ENCODE assay signal across 24 mouse cellular contexts in the genomic region with DNA sequence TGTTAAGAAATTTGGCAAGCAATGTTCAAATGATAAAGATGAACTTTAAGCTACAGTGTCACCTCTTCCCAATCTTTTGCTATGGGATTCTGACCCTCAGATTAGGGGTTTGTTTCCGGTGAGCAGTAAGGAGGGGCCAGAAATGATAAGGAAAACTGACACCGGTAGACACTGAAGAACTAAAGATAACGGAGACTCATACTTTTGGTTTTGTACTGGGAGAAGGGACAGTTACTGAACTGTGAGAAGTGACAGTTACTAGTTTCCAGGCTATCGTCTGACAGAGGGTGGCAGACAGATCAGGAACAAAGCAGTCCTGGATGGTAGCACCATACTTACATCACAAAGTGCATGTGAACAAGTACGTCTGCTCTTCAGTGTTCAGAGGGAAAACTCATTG. TPM values are rescaled to one million over a fixed set of nuclear protein-coding genes. Genes with fewer than 3 reads are reported as not detected.
DNase-seq lines count a peak whose midpoint lies in the region; ATAC-seq and TF ChIP-seq lines count a peak whose summit lies in the region.
"Had no signal": no experiment of that assay in that cellular context is flagged by ENCODE, and none has a peak within 500 bp of the region (broad histone marks: within the 10 kb centered on the region; RNA-seq: fewer than 3 reads in every experiment).

No protein-coding gene starts in this region.

- no peak for TF ChIP-seq EP300 in heart, adult 2 months (IDR thresholded peaks at IDR 0.05; ENCODE audit: insufficient read depth, low read depth, low read length)

- no peaks in the 10 kb centered on the region for H3K9me3 ChIP-seq in limb, embryonic 15.5 days
- no peaks in the 10 kb centered on the region for H3K9me3 ChIP-seq in limb, embryonic 10.5 days (replicated peaks)
- no peaks in the 10 kb centered on the region for H3K9me3 ChIP-seq in liver, embryonic 11.5 days (ENCODE audit: control insufficient read depth, low read length)
- no peaks in the 10 kb centered on the region for H3K9me3 ChIP-seq in midbrain, embryonic 16.5 days (replicated peaks; ENCODE audit: control insufficient read depth, low read length, poor library complexity, severe bottlenecking)
- H3K9me3 ChIP-seq in forebrain, embryonic 14.5 days (replicated peaks; ENCODE audit: control insufficient read depth, low read length), result no peaks in the 10 kb centered on the region
- H3K9me3 ChIP-seq: embryonic facial prominence, embryonic 12.5 days; heart, embryonic 15.5 days; limb, embryonic 12.5 days; midbrain, embryonic 15.5 days; neural tube, embryonic 15.5 days; stomach, embryonic 15.5 days had no signal

- H3K27ac ChIP-seq in heart, adult 2 months, result no peak overlapping the region
- H3K27ac ChIP-seq in limb, embryonic 15.5 days, result peak overlapping the region; percentile 38; the same call in 1 of the 2 replicates
- H3K27ac ChIP-seq in limb, embryonic 10.5 days, result no peak overlapping the region
- H3K27ac ChIP-seq in liver, embryonic 11.5 days (ENCODE audit: low read depth, low read length), result peak overlapping the region; percentile 65
- no peak overlapping the region for H3K27ac ChIP-seq in midbrain, embryonic 16.5 days (ENCODE audit: low read length)
- H3K27ac ChIP-seq in forebrain, embryonic 14.5 days (ENCODE audit: low read depth, low read length), result no peak overlapping the region
- H3K27ac ChIP-seq: embryonic facial prominence, embryonic 12.5 days; heart, embryonic 15.5 days; hindbrain, postnatal 0 days; limb, embryonic 12.5 days; midbrain, embryonic 15.5 days; neural tube, embryonic 15.5 days; stomach, embryonic 15.5 days had no signal

- 34% methylated on average over 5 of the region's 5 CpGs for WGBS in heart, adult 2 months
- 71% methylated on average over 5 of the region's 5 CpGs for WGBS in limb, embryonic 15.5 days
- 76% methylated on average over 5 of the region's 5 CpGs for WGBS in limb, embryonic 10.5 days
- WGBS in liver, embryonic 11.5 days, result 11% methylated on average over 5 of the region's 5 CpGs
- 83% methylated on average over 5 of the region's 5 CpGs for WGBS in midbrain, embryonic 16.5 days
- 87% methylated on average over 5 of the region's 5 CpGs for WGBS in forebrain, embryonic 14.5 days

- no peak for ATAC-seq in limb, embryonic 15.5 days (ENCODE audit: insufficient number of reproducible peaks, low FRiP score, low TSS enrichment, low read depth)
- peak; percentile 90 for ATAC-seq in liver, embryonic 11.5 days (replicated peaks; ENCODE audit: low FRiP score)
- ATAC-seq in megakaryocyte progenitor cell, adult 5-6 weeks (replicated peaks; ENCODE audit: poor library complexity), result peak; percentile 82
- no peak for ATAC-seq in midbrain, embryonic 16.5 days
- ATAC-seq in forebrain, embryonic 14.5 days, result no peak
- ATAC-seq: CD4-positive, CD25-positive, alpha-beta regulatory T cell, adult 4 months; forebrain, embryonic 16.5 days; hindbrain, postnatal 0 days; midbrain, embryonic 15.5 days had no signal

- no peaks in the 10 kb centered on the region for H3K27me3 ChIP-seq in heart, adult 2 months (ENCODE audit: control insufficient read depth, insufficient read depth, low read length)
- no peaks in the 10 kb centered on the region for H3K27me3 ChIP-seq in limb, embryonic 15.5 days
- no peaks in the 10 kb centered on the region for H3K27me3 ChIP-seq in limb, embryonic 10.5 days (ENCODE audit: low read depth, poor library complexity, severe bottlenecking)
- H3K27me3 ChIP-seq in liver, embryonic 11.5 days (replicated peaks; ENCODE audit: control insufficient read depth, insufficient read depth, low read length), result no peaks in the 10 kb centered on the region
- H3K27me3 ChIP-seq in midbrain, embryonic 16.5 days (ENCODE audit: control insufficient read depth, insufficient read depth, low read depth, low read length), result no peaks in the 10 kb centered on the region
- no peaks in the 10 kb centered on the region for H3K27me3 ChIP-seq in forebrain, embryonic 14.5 days (replicated peaks; ENCODE audit: control insufficient read depth, insufficient read depth, low read length)
- H3K27me3 ChIP-seq: embryonic facial prominence, embryonic 12.5 days; heart, embryonic 15.5 days; limb, embryonic 12.5 days; midbrain, embryonic 15.5 days; neural tube, embryonic 15.5 days; stomach, embryonic 15.5 days had no signal

- H3K4me3 ChIP-seq in heart, adult 2 months, result no peak overlapping the region
- no peak overlapping the region for H3K4me3 ChIP-seq in limb, embryonic 15.5 days
- H3K4me3 ChIP-seq in limb, embryonic 10.5 days, result no peak overlapping the region
- no peak overlapping the region for H3K4me3 ChIP-seq in liver, embryonic 11.5 days (ENCODE audit: low read depth, low read length)
- no peak overlapping the region for H3K4me3 ChIP-seq in midbrain, embryonic 16.5 days (ENCODE audit: low read depth, low read length)
- H3K4me3 ChIP-seq in forebrain, embryonic 14.5 days (ENCODE audit: low read depth, low read length), result no peak overlapping the region
- H3K4me3 ChIP-seq: embryonic facial prominence, embryonic 12.5 days; heart, embryonic 15.5 days; limb, embryonic 12.5 days; midbrain, embryonic 15.5 days; neural tube, embryonic 15.5 days; stomach, embryonic 15.5 days had no signal

- H3K36me3 ChIP-seq in heart, adult 2 months (ENCODE audit: control insufficient read depth, insufficient read depth, low read length), result no peaks in the 10 kb centered on the region
- H3K36me3 ChIP-seq in limb, embryonic 15.5 days, result no peaks in the 10 kb centered on the region
- H3K36me3 ChIP-seq in limb, embryonic 10.5 days, result no peaks in the 10 kb centered on the region
- no peaks in the 10 kb centered on the region for H3K36me3 ChIP-seq in liver, embryonic 11.5 days (ENCODE audit: control insufficient read depth, insufficient read depth, low read length)
- H3K36me3 ChIP-seq in midbrain, embryonic 16.5 days (ENCODE audit: control insufficient read depth, insufficient read depth, low read length), result no peaks in the 10 kb centered on the region
- H3K36me3 ChIP-seq in forebrain, embryonic 14.5 days (ENCODE audit: control insufficient read depth, insufficient read depth, low read length), result no peaks in the 10 kb centered on the region
- H3K36me3 ChIP-seq: embryonic facial prominence, embryonic 12.5 days; heart, embryonic 15.5 days; limb, embryonic 12.5 days; midbrain, embryonic 15.5 days; neural tube, embryonic 15.5 days; stomach, embryonic 15.5 days had no signal

- H3K4me2 ChIP-seq in limb, embryonic 15.5 days, result no peak overlapping the region
- H3K4me2 ChIP-seq in liver, embryonic 11.5 days, result peak overlapping the region; percentile 45
- no peak overlapping the region for H3K4me2 ChIP-seq in midbrain, embryonic 16.5 days (ENCODE audit: low read length)
- H3K4me2 ChIP-seq in forebrain, embryonic 14.5 days (ENCODE audit: low read length), result no peak overlapping the region
- H3K4me2 ChIP-seq: embryonic facial prominence, embryonic 12.5 days; heart, embryonic 15.5 days; limb, embryonic 12.5 days; midbrain, embryonic 15.5 days; neural tube, embryonic 15.5 days; stomach, embryonic 15.5 days had no signal

- TF ChIP-seq CTCF in heart, adult 2 months (IDR thresholded peaks at IDR 0.05), result no peak

- H3K79me2 ChIP-seq in heart, adult 2 months (replicated peaks; ENCODE audit: control insufficient read depth, insufficient read depth, low read length), result no peaks in the 10 kb centered on the region

- H3K9ac ChIP-seq in heart, adult 2 months (ENCODE audit: low read depth, low read length), result 0 out of 2 replicates have a peak overlapping the region, but pooled peaks have one; percentile 30
- no peak overlapping the region for H3K9ac ChIP-seq in limb, embryonic 15.5 days
- no peak overlapping the region for H3K9ac ChIP-seq in liver, embryonic 11.5 days (ENCODE audit: low read depth, low read length)
- no peak overlapping the region for H3K9ac ChIP-seq in midbrain, embryonic 16.5 days (ENCODE audit: low read depth, low read length)
- no peak overlapping the region for H3K9ac ChIP-seq in forebrain, embryonic 14.5 days (ENCODE audit: low read length)
- H3K9ac ChIP-seq: embryonic facial prominence, embryonic 12.5 days; heart, embryonic 15.5 days; limb, embryonic 12.5 days; midbrain, embryonic 15.5 days; neural tube, embryonic 15.5 days; stomach, embryonic 15.5 days had no signal

- no peak for TF ChIP-seq POLR2A in heart, adult 2 months (IDR thresholded peaks at IDR 0.05; ENCODE audit: insufficient read depth, low read depth, low read length)

- intact Hi-C loops in heart, adult 2 months (cut with DNase I), result no loop called here
- intact Hi-C loops in heart, postnatal 36 days (cut with DNase I), result no loop called here

- H3K4me1 ChIP-seq in heart, adult 2 months (ENCODE audit: control insufficient read depth, insufficient read depth, low read length), result no peaks in the 10 kb centered on the region; the same call in 1 of the 2 replicates
- H3K4me1 ChIP-seq in limb, embryonic 15.5 days, result peaks cover 2% of the 10 kb centered on the region; the same call in 1 of the 2 replicates
- no peaks in the 10 kb centered on the region for H3K4me1 ChIP-seq in limb, embryonic 10.5 days
- peaks cover 5% of the 10 kb centered on the region; the same call in 1 of the 2 replicates for H3K4me1 ChIP-seq in liver, embryonic 11.5 days (replicated peaks; ENCODE audit: control insufficient read depth, insufficient read depth, low read length)
- H3K4me1 ChIP-seq in midbrain, embryonic 16.5 days (ENCODE audit: control insufficient read depth, insufficient read depth, low read length), result no peaks in the 10 kb centered on the region
- no peaks in the 10 kb centered on the region for H3K4me1 ChIP-seq in forebrain, embryonic 14.5 days (ENCODE audit: control insufficient read depth, insufficient read depth, low read length)
- H3K4me1 ChIP-seq: embryonic facial prominence, embryonic 12.5 days; limb, embryonic 12.5 days; midbrain, embryonic 15.5 days; neural tube, embryonic 15.5 days; stomach, embryonic 15.5 days had no signal

- no peak for DNase-seq in heart, adult 2 months
- no peak for DNase-seq in heart, postnatal 36 days
- DNase-seq in limb, embryonic 10.5 days (ENCODE audit: low spot score), result no peak
- DNase-seq in liver, embryonic 11.5 days (ENCODE audit: low spot score), result no peak
- no peak for DNase-seq in forebrain, embryonic 14.5 days (ENCODE audit: low spot score)
- DNase-seq: adrenal gland, postnatal 36 days; cerebellum, adult 8-10 months; gastrocnemius, postnatal 36 days; kidney, adult 11 months; right cerebral cortex, postnatal 14 days; thymus, adult 2 months had no signal

RNA-seq across cellular contexts. Expression of a gene that starts 55.0 kb away (rescaled TPM):
- 1 to 10 TPM; 1.2 to 1.3 TPM for total RNA-seq in heart, adult 2 months (2021)
- 0.26 and 0.59 TPM in 2 replicates for polyA plus RNA-seq in heart, adult 2 months (2012; rRNA removed)
- total RNA-seq in heart, postnatal 36 days (2021), result under 1 TPM; 0.95 to 0.97 TPM
- polyA plus RNA-seq in limb, embryonic 15.5 days (2015; fragmentation: Nextera tagmentation; extraction: Ambion mirVana), result 2.0 and 2.2 TPM in 2 replicates
- polyA plus RNA-seq in limb, embryonic 10.5 days (2016; fragmentation: Nextera tagmentation; extraction: Ambion mirVana), result 0.49 and 0.91 TPM in 2 replicates
- 0.63 and 0.94 TPM in 2 replicates for polyA plus RNA-seq in liver, embryonic 11.5 days (2014; fragmentation: Nextera tagmentation; extraction: Ambion mirVana)
- total RNA-seq in megakaryocyte progenitor cell, adult 5-6 weeks (2015), result not detected in 2 replicates
- total RNA-seq in megakaryocyte progenitor cell, adult 5-6 weeks (2017), result 0.33 TPM in 1 of 2 replicates, not detected in the other
- polyA plus RNA-seq in midbrain, embryonic 16.5 days (2015; fragmentation: Nextera tagmentation; extraction: Ambion mirVana), result 2.6 and 3.4 TPM in 2 replicates
- polyA plus RNA-seq in forebrain, embryonic 14.5 days (2014; fragmentation: Nextera tagmentation; extraction: Ambion mirVana), result 2.1 and 3.5 TPM in 2 replicates
- total RNA-seq: megakaryocyte, adult 5-6 weeks had no signal
- polyA plus RNA-seq: CD4-positive, CD25-positive, alpha-beta regulatory T cell, adult 4 months had no signal

RNA-seq across cellular contexts. Expression of a gene that starts 55.7 kb away (rescaled TPM):
- total RNA-seq in heart, adult 2 months (2021), result 1 to 10 TPM; 4.4 to 5.1 TPM
- polyA plus RNA-seq in heart, adult 2 months (2012; rRNA removed), result 2.0 TPM in 2 replicates
- 1 to 10 TPM; 4.6 to 5.8 TPM for total RNA-seq in heart, postnatal 36 days (2021)
- polyA plus RNA-seq in limb, embryonic 15.5 days (2015; fragmentation: Nextera tagmentation; extraction: Ambion mirVana), result 9.0 and 9.2 TPM in 2 replicates
- polyA plus RNA-seq in limb, embryonic 10.5 days (2016; fragmentation: Nextera tagmentation; extraction: Ambion mirVana), result 4.9 and 5.2 TPM in 2 replicates
- 5.0 and 5.7 TPM in 2 replicates for polyA plus RNA-seq in liver, embryonic 11.5 days (2014; fragmentation: Nextera tagmentation; extraction: Ambion mirVana)
- 3.2 TPM in 2 replicates for total RNA-seq in megakaryocyte progenitor cell, adult 5-6 weeks (2015)
- total RNA-seq in megakaryocyte progenitor cell, adult 5-6 weeks (2017), result 3.2 and 5.8 TPM in 2 replicates
- polyA plus RNA-seq in midbrain, embryonic 16.5 days (2015; fragmentation: Nextera tagmentation; extraction: Ambion mirVana), result 11.0 and 11.9 TPM in 2 replicates
- 7.2 and 7.5 TPM in 2 replicates for polyA plus RNA-seq in forebrain, embryonic 14.5 days (2014; fragmentation: Nextera tagmentation; extraction: Ambion mirVana)

Comparison
In these comparisons a context has a peak if more than half of its experiments do, and no peak if none do; other contexts are left out.
1. H3K27ac ChIP-seq: peak in limb, embryonic 15.5 days (single experiment) and liver, embryonic 11.5 days (single experiment); none in heart, adult 2 months (single experiment), limb, embryonic 10.5 days (single experiment), midbrain, embryonic 16.5 days (single experiment) and forebrain, embryonic 14.5 days (single experiment).
2. ATAC-seq: peak in liver, embryonic 11.5 days (single experiment) and megakaryocyte progenitor cell, adult 5-6 weeks (single experiment); none in limb, embryonic 15.5 days (single experiment), midbrain, embryonic 16.5 days (single experiment) and forebrain, embryonic 14.5 days (single experiment).